Mouse (Mus musculus) erythroblast, embryonic 14.5 days (primary cell): ENCODE data around the gene Smim14. TPM values are rescaled to one million over a fixed set of nuclear protein-coding genes. Genes with fewer than 3 reads are reported as not detected.

Experiments used
- H3K27me3 ChIP-seq: 2 replicates; pipeline ENCODE4 v1.6.1; 2012; ENCODE audit warnings: inconsistent platforms; ENCODE audit not compliant: control insufficient read depth
- H3K36me3 ChIP-seq: 2 replicates; pipeline ENCODE4 v1.6.1; 2012; ENCODE audit warnings: mild to moderate bottlenecking, inconsistent platforms; ENCODE audit not compliant: control insufficient read depth
- H3K4me1 ChIP-seq: 2 replicates; pipeline ENCODE4 v1.6.1; 2012; ENCODE audit warnings: inconsistent platforms; ENCODE audit not compliant: control insufficient read depth
- H3K4me3 ChIP-seq: replicated peaks from 2 replicates; pipeline ENCODE3; 2012; ENCODE audit warnings: moderate library complexity, mild to moderate bottlenecking, inconsistent platforms
- H3K9me3 ChIP-seq: 2 replicates; pipeline ENCODE4 v1.6.1; 2012; ENCODE audit warnings: low read length, inconsistent platforms, mixed read lengths; ENCODE audit not compliant: control insufficient read depth
- GATA1 ChIP-seq: IDR thresholded peaks from 2 replicates; pipeline ENCODE4 v1.6.1; 2012; ENCODE audit warnings: low read length, inconsistent platforms, mixed read lengths
- TAL1 ChIP-seq: IDR thresholded peaks from 3 replicates; pipeline ENCODE4 v1.6.1; 2012; ENCODE audit warnings: low read length, inconsistent platforms, mixed read lengths
- polyA plus RNA-seq: library from polyadenylated mRNA; stranded (reverse); fragments of >175 nt; gene quantifications from 2 replicates; pipeline ENCODE4 v1.2.3, GENCODE M21; 2012

Smim14 gene
- polyA plus RNA-seq, 1 experiment, result 0.21 TPM

- TF ChIP-seq TAL1, result no peak
- no peak for TF ChIP-seq GATA1
- Histone ChIP-seq H3K9me3 (no peaks in the 10 kb centered on the region), H3K36me3 (peaks cover 74% of the 10 kb centered on the region), H3K4me1 (no peaks in the 10 kb centered on the region), H3K27me3 (no peaks in the 10 kb centered on the region), H3K4me3 (no peak overlapping the region)
Measured at GRCm38 (mm10) chr5:65407989-65408388, 129.0 kb downstream of the Smim14 start.

GRCm38 (mm10) chr5:65401251-65401994 is 135.6 kb downstream of the Smim14 start:
- Histone ChIP-seq H3K9me3 (no peaks in the 10 kb centered on the region), H3K27me3 (no peaks in the 10 kb centered on the region), H3K4me1 (peaks cover 2% of the 10 kb centered on the region; the same call in 1 of the 2 replicates), H3K4me3 (no peak overlapping the region), H3K36me3 (peaks cover 91% of the 10 kb centered on the region)
- TF ChIP-seq GATA1, result no peak
- TF ChIP-seq TAL1, result no peak

Other genes starting within 250 kb of the Smim14 start
- gene Rfc1, start 201.5 kb downstream of the Smim14 start, polyA plus RNA-seq, result 0.71 and 0.98 TPM in 2 replicates
- 0.01 and 0.02 TPM in 2 replicates for gene Klb, start 188.9 kb downstream of the Smim14 start, polyA plus RNA-seq
- gene Rpl9, start 145.7 kb downstream of the Smim14 start, polyA plus RNA-seq, result 7.0 and 12.0 TPM in 2 replicates
- 0.31 and 0.35 TPM in 2 replicates for gene Lias, start 145.7 kb downstream of the Smim14 start, polyA plus RNA-seq
- gene Ugdh, start 101.2 kb downstream of the Smim14 start, polyA plus RNA-seq, result 0.05 and 0.14 TPM in 2 replicates
- not detected in 2 replicates for gene Gm43552, start 44.4 kb downstream of the Smim14 start, polyA plus RNA-seq
- gene Ube2k, start within 50 bp of the Smim14 start, polyA plus RNA-seq, result 12.7 and 15.7 TPM in 2 replicates
- 0.31 and 0.54 TPM in 2 replicates for gene Pds5a, start 161.1 kb upstream of the Smim14 start, polyA plus RNA-seq
- gene N4bp2, start 226.3 kb upstream of the Smim14 start, polyA plus RNA-seq, result 0.20 and 0.42 TPM in 2 replicates